Mouse (Mus musculus) liver, embryonic 11.5 days (tissue): ENCODE measurements around the gene Mllt11. TPM values are rescaled to one million over a fixed set of nuclear protein-coding genes. Genes with fewer than 3 reads are reported as not detected.

Experiments
- ATAC-seq: fragments of 200-750 bp; cut with Nextera tagmentation; replicated peaks from 2 replicates; pipeline ENCODE4 v1.8.0; 2017; ENCODE audit warnings: moderate number of reproducible peaks, mild to moderate bottlenecking, moderate TSS enrichment, moderate library complexity; ENCODE audit not compliant: low FRiP score
- DNase-seq: peaks from one replicate; pipeline ENCODE4 v3.0.0-alpha.2; 2017; ENCODE audit warnings: low spot score
- H3K27ac ChIP-seq: fragments of 300-500 bp; sonication (generic); 2 replicates; pipeline ENCODE4 v1.5.1; 2014; ENCODE audit warnings: mild to moderate bottlenecking, low read depth, low read length, control low read depth
- H3K27me3 ChIP-seq: fragments of 300-500 bp; sonication (generic); replicated peaks from 2 replicates; pipeline ENCODE4 v1.6.1; 2014; ENCODE audit warnings: low read length, mixed read lengths; ENCODE audit not compliant: control insufficient read depth, insufficient read depth
- H3K36me3 ChIP-seq: fragments of 300-500 bp; sonication (generic); 2 replicates; pipeline ENCODE4 v1.6.1; 2014; ENCODE audit warnings: mild to moderate bottlenecking, low read length, moderate library complexity, mixed read lengths; ENCODE audit not compliant: control insufficient read depth, insufficient read depth
- H3K4me1 ChIP-seq: fragments of 300-500 bp; sonication (generic); replicated peaks from 2 replicates; pipeline ENCODE4 v1.6.1; 2014; ENCODE audit warnings: low read length, mixed read lengths; ENCODE audit not compliant: control insufficient read depth, insufficient read depth
- H3K4me2 ChIP-seq: fragments of 300-500 bp; sonication (generic); 2 replicates; pipeline ENCODE4 v1.6.1; 2014; ENCODE audit warnings: mild to moderate bottlenecking, control low read depth, moderate library complexity
- H3K4me3 ChIP-seq: fragments of 300-500 bp; sonication (generic); 2 replicates; pipeline ENCODE4 v1.5.1; 2014; ENCODE audit warnings: low read depth, low read length, control low read depth
- H3K9ac ChIP-seq: fragments of 300-500 bp; sonication (generic); 2 replicates; pipeline ENCODE4 v1.6.1; 2014; ENCODE audit warnings: low read depth, low read length, control low read depth
- H3K9me3 ChIP-seq: fragments of 300-500 bp; sonication (generic); 2 replicates; pipeline ENCODE4 v1.6.1; 2016; ENCODE audit warnings: low read length, inconsistent platforms, mixed read lengths; ENCODE audit not compliant: control insufficient read depth
- WGBS: fragments of 180-500 bp; shearing (Covaris S2); extraction: QIAGEN DNeasy Blood & Tissue Kit; methylation state at CpG from one replicate; pipeline ENCODE4 v1.1.7; 2014; 5-methylcytosine and 5-hydroxymethylcytosine counted together
- polyA plus RNA-seq: library from polyadenylated mRNA; unstranded; fragments of >200 nt; fragmentation: Nextera tagmentation; extraction: Ambion mirVana; gene quantifications from 2 replicates; pipeline ENCODE4 v1.2.1, GENCODE M21; 2014

Gene Mllt11
- 8.6 and 8.7 TPM in 2 replicates for polyA plus RNA-seq

GRCm38 (mm10) chr3:95231298-95232221 lies at the start of gene Mllt11:
Gene Mllt11, minus strand, starts transcription at chr3:95232171.
- Histone ChIP-seq H3K4me1 (peaks cover 32% of the 10 kb centered on the region), H3K4me2 (peak within 1 kb of the TSS; percentile 98), H3K27ac (peak within 1 kb of the TSS; percentile 98), H3K36me3 (peaks cover 42% of the 10 kb centered on the region), H3K4me3 (peak within 1 kb of the TSS; percentile 87), H3K9me3 (no peaks in the 10 kb centered on the region), H3K9ac (peak within 1 kb of the TSS; percentile 97), H3K27me3 (no peaks in the 10 kb centered on the region)
- WGBS, result 58% methylated on average over 13 of the region's 13 CpGs
- DNase-seq, result no peak
- ATAC-seq, result no peak; the same call in 1 of the 2 replicates

DNA sequence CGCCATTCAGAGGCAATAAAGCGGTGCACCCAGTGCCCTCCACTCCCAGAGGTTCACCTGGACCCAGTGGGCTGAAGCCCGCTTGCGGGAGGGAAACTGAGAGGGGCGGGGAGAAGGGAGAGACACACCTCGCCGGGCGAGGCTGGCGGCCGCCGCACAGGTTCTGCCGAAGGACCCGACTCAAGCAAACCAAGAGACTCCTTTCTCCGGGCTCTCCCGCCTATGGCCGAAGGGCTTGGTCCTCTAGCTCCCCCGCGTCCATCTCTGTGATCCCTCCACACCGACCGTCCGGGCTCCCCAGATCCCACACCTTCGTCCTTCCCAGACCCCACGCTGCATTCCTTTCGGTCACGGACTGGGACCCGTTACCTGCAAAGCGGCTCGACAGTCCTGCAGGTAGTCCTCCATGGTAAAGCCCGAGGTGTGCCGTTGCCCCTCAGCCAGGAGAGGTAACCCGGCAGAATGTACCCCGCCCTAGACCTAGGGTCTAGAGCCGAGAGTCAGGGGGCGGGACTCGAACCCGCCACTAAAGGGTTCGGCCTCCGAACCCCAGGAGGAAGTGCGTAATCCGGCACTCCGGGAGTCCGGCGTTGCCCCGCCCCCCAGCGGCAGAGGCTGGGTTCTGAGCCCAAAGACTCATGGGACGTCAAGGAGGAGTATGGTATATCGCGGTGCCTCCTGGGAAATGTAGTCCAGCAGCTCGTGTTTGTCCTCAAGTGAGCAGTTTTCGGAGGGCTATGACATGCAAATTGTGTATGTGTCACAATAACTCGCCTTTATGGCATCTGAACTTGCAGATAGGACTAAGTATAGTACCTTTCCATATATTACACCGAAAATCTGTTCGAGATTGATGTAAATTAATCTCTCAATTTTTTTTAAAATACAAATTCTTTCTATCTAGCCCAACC lies 49.5 kb upstream of the Mllt11 start, which contains the start of the genes Mindy1 and Prune1:
Gene Mindy1 (plus strand): TSS at position 130 of the 911 bp plus-strand sequence.
Gene Prune1 (minus strand): TSS at position 861 of the 911 bp plus-strand sequence.
- DNase-seq (peak; percentile 98), ATAC-seq (peak; percentile 88)
- Histone ChIP-seq H3K27me3 (no peaks in the 10 kb centered on the region), H3K27ac (peak within 1 kb of the TSS; percentile 98), H3K4me2 (peak within 1 kb of the TSS; percentile 93), H3K4me3 (peak within 1 kb of the TSS; percentile 82), H3K36me3 (no peaks in the 10 kb centered on the region), H3K4me1 (peaks cover 35% of the 10 kb centered on the region), H3K9ac (peak within 1 kb of the TSS; percentile 90), H3K9me3 (no peaks in the 10 kb centered on the region)
- under 1% methylated on average over 53 of the region's 53 CpGs for WGBS

- peaks cover 38% of the 10 kb centered on the region for H3K4me1 ChIP-seq
- H3K36me3 ChIP-seq, result no peaks in the 10 kb centered on the region
- no peaks in the 10 kb centered on the region for H3K27me3 ChIP-seq
- H3K9me3 ChIP-seq, result no peaks in the 10 kb centered on the region
- H3K9ac ChIP-seq, result peak overlapping the region; percentile 79
- peak overlapping the region; percentile 93 for H3K4me2 ChIP-seq
- peak overlapping the region; percentile 85 for H3K27ac ChIP-seq
- peak overlapping the region; percentile 82 for H3K4me3 ChIP-seq
- no peak for DNase-seq
- WGBS, result 17% methylated on average over 8 of the region's 8 CpGs
- no peak for ATAC-seq
Measured at GRCm38 (mm10) chr3:95280747-95281146, 48.8 kb upstream of the Mllt11 start.

GRCm38 (mm10) chr3:95277149-95277551 lies 45.2 kb upstream of the Mllt11 start:
- Histone ChIP-seq H3K27me3 (no peaks in the 10 kb centered on the region), H3K9ac (no peak overlapping the region), H3K4me2 (no peak overlapping the region), H3K36me3 (0 out of 2 replicates have a peak, but pooled peaks cover 2% of the 10 kb centered on the region), H3K9me3 (no peaks in the 10 kb centered on the region), H3K27ac (peak overlapping the region; percentile 38; the same call in 1 of the 2 replicates), H3K4me1 (peaks cover 29% of the 10 kb centered on the region), H3K4me3 (no peak overlapping the region)
- ATAC-seq (no peak), DNase-seq (no peak)
- WGBS, result 81% methylated on average over 1 of the region's 1 CpGs

DNA sequence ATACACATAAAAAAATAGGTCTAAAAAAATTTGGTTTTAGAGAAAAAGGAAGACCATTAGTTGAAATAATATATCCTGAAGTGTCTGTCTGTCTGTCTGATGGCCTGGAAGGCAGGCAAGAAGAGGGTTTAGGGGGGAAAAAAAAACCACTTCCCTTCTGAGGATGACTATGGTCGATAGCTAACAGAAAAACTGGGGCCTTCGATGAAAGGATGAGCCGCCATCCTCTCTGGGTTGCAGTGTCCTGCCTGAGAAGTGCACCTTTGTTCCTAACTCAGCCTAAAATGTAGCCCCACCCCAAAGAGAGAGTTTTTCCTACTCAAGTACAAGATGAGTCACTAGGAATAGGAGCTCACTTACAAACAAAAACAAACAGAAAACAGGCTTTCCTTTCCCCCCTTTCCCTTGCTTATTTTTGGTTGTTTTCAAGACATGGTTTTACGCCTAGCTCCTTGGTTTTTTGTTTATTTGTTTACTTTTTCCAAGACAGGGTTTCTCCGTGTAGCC lies 44.5 kb upstream of the Mllt11 start:
- Histone ChIP-seq H3K36me3 (0 out of 2 replicates have a peak, but pooled peaks cover 2% of the 10 kb centered on the region), H3K4me3 (no peak overlapping the region), H3K27me3 (no peaks in the 10 kb centered on the region), H3K27ac (0 out of 2 replicates have a peak overlapping the region, but pooled peaks have one; percentile 38), H3K4me1 (peaks cover 29% of the 10 kb centered on the region), H3K9ac (no peak overlapping the region), H3K4me2 (no peak overlapping the region), H3K9me3 (no peaks in the 10 kb centered on the region)
- DNase-seq (no peak), ATAC-seq (no peak)
- 36% methylated on average over 5 of the region's 5 CpGs for WGBS

- H3K27ac ChIP-seq, result no peak overlapping the region
- WGBS, result 62% methylated on average over 6 of the region's 6 CpGs
- DNase-seq (no peak), ATAC-seq (no peak)
- H3K27me3 ChIP-seq, result no peaks in the 10 kb centered on the region
- no peak overlapping the region for H3K4me3 ChIP-seq
- H3K9me3 ChIP-seq, result no peaks in the 10 kb centered on the region
- peaks cover 27% of the 10 kb centered on the region for H3K4me1 ChIP-seq
- 0 out of 2 replicates have a peak, but pooled peaks cover 2% of the 10 kb centered on the region for H3K36me3 ChIP-seq
- H3K4me2 ChIP-seq, result no peak overlapping the region
- no peak overlapping the region for H3K9ac ChIP-seq
Measured at GRCm38 (mm10) chr3:95275161-95275560, 43.2 kb upstream of the Mllt11 start.

GRCm38 (mm10) chr3:95274453-95274852 lies 42.5 kb upstream of the Mllt11 start:
- 0 out of 2 replicates have a peak, but pooled peaks cover 2% of the 10 kb centered on the region for H3K36me3 ChIP-seq
- H3K4me1 ChIP-seq, result peaks cover 22% of the 10 kb centered on the region
- no peak overlapping the region for H3K27ac ChIP-seq
- DNase-seq (no peak), ATAC-seq (no peak)
- no peaks in the 10 kb centered on the region for H3K9me3 ChIP-seq
- H3K4me3 ChIP-seq, result no peak overlapping the region
- 88% methylated on average over 4 of the region's 4 CpGs for WGBS
- H3K27me3 ChIP-seq, result no peaks in the 10 kb centered on the region
- H3K4me2 ChIP-seq, result no peak overlapping the region
- H3K9ac ChIP-seq, result no peak overlapping the region

- H3K9ac ChIP-seq, result no peak overlapping the region
- H3K27me3 ChIP-seq, result no peaks in the 10 kb centered on the region
- no peak for DNase-seq
- no peak overlapping the region for H3K27ac ChIP-seq
- H3K36me3 ChIP-seq, result 0 out of 2 replicates have a peak, but pooled peaks cover 5% of the 10 kb centered on the region
- no peak overlapping the region for H3K4me2 ChIP-seq
- H3K4me1 ChIP-seq, result peaks cover 21% of the 10 kb centered on the region
- H3K9me3 ChIP-seq, result no peaks in the 10 kb centered on the region
- ATAC-seq, result no peak
- WGBS, result 85% methylated on average over 5 of the region's 5 CpGs
- H3K4me3 ChIP-seq, result no peak overlapping the region
Measured at GRCm38 (mm10) chr3:95273471-95273870, 41.5 kb upstream of the Mllt11 start.
